In genomic region chr12:84407874-84408818, GRCm38 (mm10) we compare ENCODE assay signal across 8 mouse cellular contexts. TPM values are rescaled to one million over a fixed set of nuclear protein-coding genes. Genes with fewer than 3 reads are reported as not detected.
A peak's percentile ranks its signal among the peaks of the same experiment; 100 is the strongest.
DNase-seq lines count a peak whose midpoint lies in the region; ATAC-seq and TF ChIP-seq lines count a peak whose summit lies in the region.

No protein-coding gene starts in this region.

- H3K4me3 ChIP-seq in kidney, embryonic 14.5 days (ENCODE audit: low read length), result peak overlapping the region; percentile 67
- H3K4me3 ChIP-seq in lung, postnatal 0 days (ENCODE audit: low read depth, low read length), result peak overlapping the region; percentile 83

- H3K4me1 ChIP-seq in kidney, embryonic 14.5 days (ENCODE audit: control insufficient read depth, insufficient read depth, low read length), result peaks cover 4% of the 10 kb centered on the region; the same call in 1 of the 2 replicates
- no peaks in the 10 kb centered on the region for H3K4me1 ChIP-seq in lung, postnatal 0 days (ENCODE audit: insufficient read depth, low read depth, low read length)

- H3K9ac ChIP-seq in kidney, embryonic 14.5 days (ENCODE audit: low read depth, low read length), result peak overlapping the region; percentile 85
- H3K9ac ChIP-seq in lung, postnatal 0 days (replicated peaks; ENCODE audit: low read depth), result peak overlapping the region; percentile 72

- WGBS in kidney, embryonic 14.5 days, result 2% methylated on average over 48 of the region's 52 CpGs
- 2% methylated on average over 46 of the region's 52 CpGs for WGBS in lung, postnatal 0 days

- peak overlapping the region; percentile 97 for H3K4me2 ChIP-seq in kidney, embryonic 14.5 days (replicated peaks; ENCODE audit: low read depth, low read length)
- H3K4me2 ChIP-seq in lung, postnatal 0 days (replicated peaks; ENCODE audit: low read depth, low read length), result peak overlapping the region; percentile 98

- H3K27me3 ChIP-seq in kidney, embryonic 14.5 days (ENCODE audit: control insufficient read depth, insufficient read depth, low read length), result no peaks in the 10 kb centered on the region
- no peaks in the 10 kb centered on the region for H3K27me3 ChIP-seq in lung, postnatal 0 days (replicated peaks; ENCODE audit: insufficient read depth, low read length)

- H3K36me3 ChIP-seq in kidney, embryonic 14.5 days (ENCODE audit: control insufficient read depth, insufficient read depth, low read length), result no peaks in the 10 kb centered on the region
- H3K36me3 ChIP-seq in lung, postnatal 0 days (ENCODE audit: insufficient read depth, low read length), result no peaks in the 10 kb centered on the region

- ATAC-seq in frontal cortex, adult (ENCODE audit: low TSS enrichment), result peak; percentile 72
- peak; percentile 68 for ATAC-seq in kidney, embryonic 14.5 days (ENCODE audit: low FRiP score, low TSS enrichment)
- ATAC-seq in lung, postnatal 0 days, result peak; percentile 71

- peak overlapping the region; percentile 65; the same call in 1 of the 2 replicates for H3K27ac ChIP-seq in kidney, embryonic 14.5 days (ENCODE audit: low read depth, low read length)
- H3K27ac ChIP-seq in lung, postnatal 0 days (ENCODE audit: low read length), result peak overlapping the region; percentile 87

- H3K9me3 ChIP-seq in kidney, embryonic 14.5 days (ENCODE audit: control insufficient read depth, low read length), result no peaks in the 10 kb centered on the region
- no peaks in the 10 kb centered on the region for H3K9me3 ChIP-seq in lung, postnatal 0 days (ENCODE audit: low read length)

- no peak for TF ChIP-seq EP300 in lung, postnatal 0 days (IDR thresholded peaks at IDR 0.05)

- peak; percentile 26 to 42 for DNase-seq in right cerebral cortex, adult 2 months (ENCODE audit: low spot score in 2 of 2)
- DNase-seq in right cerebral cortex, postnatal 4 days, result no peak
- DNase-seq in cerebellum, adult 18-20 months, result peak; percentile 26 to 38
- DNase-seq in lung, postnatal 0 days (ENCODE audit: low spot score), result peak; percentile 47
- DNase-seq in right cerebral cortex, postnatal 10 days (ENCODE audit: low spot score in 2 of 2), result peak; percentile 32 to 46
- DNase-seq in ovary, postnatal 36 days (ENCODE audit: low spot score), result no peak

- no peak; the same call in 1 of the 2 replicates for TF ChIP-seq CTCF in lung, postnatal 0 days (IDR thresholded peaks at IDR 0.05)

RNA-seq across cellular contexts. Expression of gene Entpd5, which starts 0.7 kb away (rescaled TPM):
- 8.3 and 19.6 TPM in 2 replicates for polyA plus RNA-seq in kidney, embryonic 14.5 days (2014; fragmentation: Nextera tagmentation; extraction: Ambion mirVana)
- 10.8 TPM in 2 replicates for polyA plus RNA-seq in lung, postnatal 0 days (2015; fragmentation: Nextera tagmentation; extraction: Ambion mirVana)

RNA-seq across cellular contexts. Expression of gene Bbof1, which starts 0.7 kb away (rescaled TPM):
- polyA plus RNA-seq in kidney, embryonic 14.5 days (2014; fragmentation: Nextera tagmentation; extraction: Ambion mirVana), result 1.1 and 1.9 TPM in 2 replicates
- polyA plus RNA-seq in lung, postnatal 0 days (2015; fragmentation: Nextera tagmentation; extraction: Ambion mirVana), result 2.8 TPM in 2 replicates

RNA-seq across cellular contexts. Expression of gene Rnf113a2, which starts 8.8 kb away (rescaled TPM):
- 22.1 and 27.2 TPM in 2 replicates for polyA plus RNA-seq in kidney, embryonic 14.5 days (2014; fragmentation: Nextera tagmentation; extraction: Ambion mirVana)
- 22.9 and 23.0 TPM in 2 replicates for polyA plus RNA-seq in lung, postnatal 0 days (2015; fragmentation: Nextera tagmentation; extraction: Ambion mirVana)

RNA-seq across cellular contexts. Expression of gene Aldh6a1, which starts 42.7 kb away (rescaled TPM):
- polyA plus RNA-seq in kidney, embryonic 14.5 days (2014; fragmentation: Nextera tagmentation; extraction: Ambion mirVana), result 25.0 and 50.2 TPM in 2 replicates
- polyA plus RNA-seq in lung, postnatal 0 days (2015; fragmentation: Nextera tagmentation; extraction: Ambion mirVana), result 52.1 and 67.5 TPM in 2 replicates

RNA-seq across cellular contexts. Expression of gene Lin52, which starts 43.1 kb away (rescaled TPM):
- 21.0 and 23.2 TPM in 2 replicates for polyA plus RNA-seq in kidney, embryonic 14.5 days (2014; fragmentation: Nextera tagmentation; extraction: Ambion mirVana)
- polyA plus RNA-seq in lung, postnatal 0 days (2015; fragmentation: Nextera tagmentation; extraction: Ambion mirVana), result 18.2 and 18.5 TPM in 2 replicates

Comparison
In these comparisons a context has a peak if more than half of its experiments do, and no peak if none do; other contexts are left out.
1. DNase-seq: peak in right cerebral cortex, adult 2 months (2 of 2), cerebellum, adult 18-20 months (2 of 2), lung, postnatal 0 days (single experiment) and right cerebral cortex, postnatal 10 days (2 of 2); none in right cerebral cortex, postnatal 4 days (single experiment) and ovary, postnatal 36 days (single experiment).
2. Peak in every context shown above with its lines, with median percentiles within 50 percentile points of each other: ATAC-seq.